Mouse (Mus musculus): ENCODE data around the gene Pip4k2a.

Gene Pip4k2a

DNA sequence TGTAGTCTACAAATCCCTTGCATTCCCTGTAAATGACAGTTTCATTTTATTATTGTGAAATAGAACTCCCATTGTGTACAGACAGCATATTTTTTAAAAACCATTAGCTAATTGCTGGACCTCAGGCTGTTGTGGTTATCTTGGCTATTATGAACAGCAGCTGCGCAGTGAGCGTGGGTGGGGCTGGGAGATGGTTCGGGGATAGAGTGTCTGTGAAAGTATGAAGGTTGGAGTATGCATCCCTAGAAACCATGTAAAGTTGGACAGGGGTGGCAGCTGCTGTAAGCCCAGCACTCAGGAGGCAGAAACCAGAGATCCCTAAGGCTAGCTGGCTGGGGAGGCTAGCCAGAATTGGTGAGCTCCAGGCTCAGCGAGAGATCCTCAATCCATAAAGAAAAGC, 158.4 kb downstream of the Pip4k2a start:
- DNase-seq (ENCODE audit: low spot score in 2 of 2), result no peak

DNA sequence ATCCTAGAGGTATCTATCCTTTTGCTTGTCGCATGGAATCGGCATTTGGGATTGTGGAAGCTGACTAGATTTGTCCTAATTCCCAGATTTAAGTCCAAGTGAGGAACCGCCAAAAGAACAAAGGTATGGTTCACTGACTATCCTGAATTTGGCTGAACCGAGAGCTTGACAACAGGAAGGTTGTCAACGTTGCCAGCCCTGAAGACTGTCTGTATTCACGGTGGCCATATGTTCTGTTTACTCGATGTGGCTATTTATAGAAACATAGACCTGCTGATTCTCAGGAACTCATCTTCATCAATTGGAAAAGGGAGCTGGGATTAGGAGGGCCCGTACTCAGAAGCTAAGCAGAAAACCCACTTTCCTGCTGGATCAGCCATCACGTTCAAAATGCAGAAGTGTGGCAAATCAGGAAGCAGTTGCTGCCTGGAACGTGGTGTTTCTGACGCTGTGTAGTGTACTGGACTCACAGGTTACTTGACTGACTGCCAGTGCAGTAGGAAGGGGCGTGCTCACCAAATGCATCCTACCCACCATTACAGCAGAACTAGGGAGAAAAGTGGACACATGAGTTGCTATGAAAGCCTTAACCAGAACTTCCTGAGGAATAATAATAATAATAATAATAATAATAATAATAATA, 162.5 kb downstream of the Pip4k2a start:
- no peak for DNase-seq (ENCODE audit: low spot score in 2 of 2)

DNA sequence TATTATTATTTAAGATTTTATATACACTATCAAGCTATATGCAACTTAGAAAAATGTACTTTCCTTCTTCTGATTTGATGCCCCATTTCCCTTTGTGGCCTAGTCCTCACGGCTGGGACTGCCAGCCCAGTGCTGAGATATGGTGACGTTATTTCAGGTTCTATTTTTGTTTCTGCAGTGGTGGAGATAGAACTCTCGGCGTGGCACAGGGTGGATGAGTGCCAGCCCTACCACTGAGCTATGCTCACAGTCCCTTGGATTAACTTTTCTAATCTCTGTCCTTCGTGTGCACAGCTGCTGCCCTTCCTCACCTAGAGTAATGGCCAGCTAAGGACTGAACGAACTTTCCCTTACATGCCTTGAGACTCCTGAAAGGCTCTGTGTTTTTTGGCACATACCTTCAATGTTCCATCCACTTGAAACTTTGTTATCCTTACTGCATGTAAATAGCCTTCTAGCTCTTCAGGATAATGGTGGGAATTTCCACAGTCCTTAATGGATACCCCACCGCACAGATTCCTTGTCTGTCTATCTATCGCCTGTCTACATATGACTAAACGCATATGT, 164.8 kb downstream of the Pip4k2a start:
- DNase-seq (ENCODE audit: low spot score in 2 of 2), result no peak

DNA sequence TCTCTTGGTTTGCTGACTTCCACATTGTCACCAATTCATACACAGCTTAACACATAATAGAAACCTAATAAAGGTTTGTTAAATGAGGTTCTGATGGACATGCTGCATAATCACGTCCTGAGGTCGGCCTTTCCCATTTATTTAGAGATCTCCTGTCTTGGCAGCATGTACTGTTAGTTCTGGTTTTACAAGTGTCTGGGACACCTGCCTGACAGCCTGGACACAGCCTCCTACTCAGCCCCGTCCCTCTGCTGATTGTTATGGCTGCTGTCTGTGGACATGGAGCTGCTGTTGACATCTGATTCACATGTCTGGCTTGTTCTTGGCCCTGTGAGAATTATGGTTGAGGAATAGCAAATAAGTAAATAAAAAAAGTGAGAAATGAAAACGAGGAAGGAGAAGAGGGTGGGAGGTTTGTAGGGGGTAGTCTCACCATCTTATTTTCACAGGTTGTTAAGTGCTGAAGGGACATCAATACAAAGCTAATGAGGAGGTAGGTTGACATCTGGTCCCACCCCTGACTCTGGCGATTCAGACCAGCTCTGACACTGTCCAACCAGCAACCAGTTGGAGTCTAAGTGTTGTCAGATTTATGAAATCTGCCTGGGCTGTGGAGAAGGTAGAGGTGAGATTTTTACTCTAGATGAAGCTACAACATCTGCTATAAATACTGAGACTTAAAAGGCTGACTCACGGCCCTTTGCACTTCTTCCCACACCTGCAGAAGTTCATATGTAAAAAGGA, 166.7 kb downstream of the Pip4k2a start:
- DNase-seq (ENCODE audit: low spot score in 2 of 2), result no peak

DNA sequence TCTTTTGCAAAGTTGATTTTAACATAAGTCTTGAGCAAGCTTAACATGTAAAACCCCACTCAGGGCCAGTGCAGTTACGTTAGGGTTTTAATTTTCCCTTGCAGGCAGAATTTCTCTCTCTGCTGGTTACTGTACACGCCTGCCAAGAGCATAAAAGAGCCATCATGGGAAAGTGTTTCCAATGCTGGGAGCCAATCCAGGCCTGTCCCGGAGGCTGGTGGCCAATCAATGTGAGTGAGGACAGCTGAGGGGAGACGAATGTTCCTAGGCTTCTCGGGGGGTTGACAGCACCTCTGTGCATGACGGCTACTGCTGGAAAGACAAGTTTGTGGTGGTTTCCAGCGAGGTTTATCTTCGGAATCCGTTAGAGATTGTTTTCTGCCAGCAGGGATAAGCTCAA, 175.2 kb downstream of the Pip4k2a start:
- no peak for DNase-seq (ENCODE audit: low spot score in 2 of 2)

DNA sequence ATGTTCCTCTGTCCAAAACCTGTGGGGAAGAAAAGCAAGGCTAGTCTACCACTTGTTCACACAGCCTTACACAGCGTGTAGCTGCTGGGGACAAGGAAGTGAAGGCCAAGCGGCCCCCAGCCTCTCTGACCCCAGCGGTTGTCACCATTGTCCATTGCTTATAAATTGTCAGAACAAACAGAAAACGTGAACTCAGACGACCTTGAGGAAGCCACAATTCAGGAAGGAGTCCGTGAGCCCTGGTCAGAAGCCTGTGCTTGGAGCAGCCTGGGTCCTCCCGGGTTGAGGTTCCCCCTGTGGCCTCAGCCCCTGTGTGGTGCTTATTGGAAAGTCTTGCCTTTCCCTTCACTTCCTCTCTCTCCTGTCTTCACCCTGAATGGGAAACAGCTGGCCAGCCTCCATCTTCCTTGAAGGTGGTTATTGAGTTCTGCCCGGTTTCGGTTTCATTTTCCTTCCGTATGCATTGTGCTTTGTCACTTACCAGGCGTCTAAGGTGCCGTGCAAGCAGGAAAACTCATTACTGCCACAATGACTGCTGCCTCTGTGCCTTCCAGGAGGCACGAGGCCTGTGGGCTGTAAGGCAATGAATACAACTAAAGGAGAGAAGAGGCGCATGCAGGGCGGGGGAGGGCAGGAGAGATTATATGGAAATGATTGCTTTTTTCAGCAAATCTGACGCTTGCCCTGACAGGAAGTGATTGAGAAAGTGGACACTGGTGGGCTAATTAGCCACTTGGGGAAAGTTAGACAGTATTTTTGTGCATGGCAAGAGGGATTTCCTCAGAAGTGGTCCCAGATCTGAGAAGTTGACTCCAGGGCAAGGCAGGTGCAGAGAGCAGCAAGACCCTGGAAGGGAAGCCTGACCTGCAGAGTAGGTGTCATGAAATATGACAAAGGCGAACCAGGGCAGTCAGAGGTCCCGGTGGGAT, 176.2 kb downstream of the Pip4k2a start:
- peak; percentile 40 to 60 for DNase-seq (ENCODE audit: low spot score in 2 of 2)

DNA sequence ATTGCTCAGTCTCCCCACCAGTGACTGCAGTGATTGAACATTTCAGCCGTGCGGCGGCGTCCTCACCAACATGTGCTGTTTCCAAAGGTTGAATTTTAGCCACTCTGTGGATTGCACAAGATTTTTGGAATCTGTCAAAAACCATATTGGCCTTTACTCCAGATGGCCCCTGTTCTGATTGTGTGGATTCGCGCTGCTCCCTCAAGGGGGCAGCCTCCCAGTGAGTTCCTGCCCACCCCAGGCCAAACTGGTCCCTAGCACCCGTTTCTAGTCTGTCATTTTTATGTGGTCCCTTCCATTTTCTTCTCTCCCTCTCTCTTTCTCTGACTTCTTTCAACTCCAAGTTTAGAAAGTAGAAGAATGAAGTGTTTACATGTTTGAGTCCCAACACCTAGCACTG, 178.4 kb downstream of the Pip4k2a start:
- no peak for DNase-seq (ENCODE audit: low spot score in 2 of 2)

DNA sequence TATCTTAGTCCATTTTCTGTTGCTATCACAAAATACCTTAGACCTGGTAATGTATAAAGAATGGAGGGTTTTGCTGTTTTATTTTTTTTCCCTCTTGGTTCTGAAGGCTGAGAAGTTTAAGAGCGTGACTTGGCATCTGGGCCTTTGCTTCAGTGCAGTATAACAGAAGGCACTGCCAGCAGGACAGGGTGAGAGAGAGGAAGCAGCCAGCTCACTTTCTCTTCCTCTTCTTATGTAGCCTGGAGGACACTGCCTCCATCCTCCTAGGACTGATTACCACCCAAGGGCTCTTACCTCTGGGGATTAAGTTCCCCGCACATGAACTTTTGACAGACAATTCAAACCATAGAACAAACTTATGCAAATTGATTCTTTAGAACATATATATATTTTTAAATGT, 181.9 kb downstream of the Pip4k2a start:
- DNase-seq (ENCODE audit: low spot score in 2 of 2), result no peak

DNA sequence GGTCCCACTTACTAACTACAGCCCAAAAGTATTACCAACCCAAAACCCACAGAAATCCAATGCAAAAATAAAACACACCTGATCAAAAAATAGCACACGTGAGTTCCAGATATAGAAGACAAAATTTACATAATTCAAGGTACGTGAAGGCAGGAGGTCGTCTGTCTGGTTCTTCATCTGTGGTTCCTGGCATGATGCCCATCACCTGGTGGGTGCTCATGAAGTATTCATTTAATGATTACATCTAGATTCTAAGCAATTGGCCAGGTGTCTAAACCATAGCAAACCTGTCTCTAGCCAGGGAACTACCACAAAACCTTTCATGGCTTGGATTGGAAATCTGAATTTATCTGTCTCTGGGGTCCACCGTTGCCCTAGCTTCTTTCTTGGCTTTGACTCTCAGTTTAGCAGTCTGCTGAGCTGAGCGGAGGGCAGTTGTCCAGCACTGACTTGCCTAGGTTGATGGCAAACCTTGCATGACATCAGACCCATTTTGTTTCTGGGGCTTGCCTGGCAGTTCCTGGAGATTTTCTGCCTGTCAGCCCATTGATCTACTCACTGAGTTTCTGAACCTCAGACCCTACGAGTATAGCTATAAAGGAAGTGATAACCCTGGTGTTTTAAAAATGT, 182.5 kb downstream of the Pip4k2a start:
- no peak for DNase-seq (ENCODE audit: low spot score in 2 of 2)

DNA sequence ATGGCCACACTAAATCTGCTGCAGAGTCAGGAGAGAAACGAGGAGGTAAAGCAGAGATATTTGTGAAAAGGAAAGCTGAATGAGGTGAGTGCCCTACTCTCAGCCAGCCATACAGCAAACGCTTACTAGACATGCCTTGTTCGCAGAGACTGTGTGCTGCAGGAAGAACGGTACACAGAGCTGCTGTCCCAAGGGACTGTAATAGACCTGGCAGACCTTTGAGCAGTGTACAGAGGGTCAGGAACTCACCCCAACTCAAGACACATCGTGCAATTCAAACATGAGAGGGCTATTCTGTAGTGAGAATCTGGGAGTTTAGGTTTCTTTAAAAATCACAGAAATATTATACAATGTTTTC, 183.5 kb downstream of the Pip4k2a start:
- DNase-seq (ENCODE audit: low spot score in 2 of 2), result no peak

DNA sequence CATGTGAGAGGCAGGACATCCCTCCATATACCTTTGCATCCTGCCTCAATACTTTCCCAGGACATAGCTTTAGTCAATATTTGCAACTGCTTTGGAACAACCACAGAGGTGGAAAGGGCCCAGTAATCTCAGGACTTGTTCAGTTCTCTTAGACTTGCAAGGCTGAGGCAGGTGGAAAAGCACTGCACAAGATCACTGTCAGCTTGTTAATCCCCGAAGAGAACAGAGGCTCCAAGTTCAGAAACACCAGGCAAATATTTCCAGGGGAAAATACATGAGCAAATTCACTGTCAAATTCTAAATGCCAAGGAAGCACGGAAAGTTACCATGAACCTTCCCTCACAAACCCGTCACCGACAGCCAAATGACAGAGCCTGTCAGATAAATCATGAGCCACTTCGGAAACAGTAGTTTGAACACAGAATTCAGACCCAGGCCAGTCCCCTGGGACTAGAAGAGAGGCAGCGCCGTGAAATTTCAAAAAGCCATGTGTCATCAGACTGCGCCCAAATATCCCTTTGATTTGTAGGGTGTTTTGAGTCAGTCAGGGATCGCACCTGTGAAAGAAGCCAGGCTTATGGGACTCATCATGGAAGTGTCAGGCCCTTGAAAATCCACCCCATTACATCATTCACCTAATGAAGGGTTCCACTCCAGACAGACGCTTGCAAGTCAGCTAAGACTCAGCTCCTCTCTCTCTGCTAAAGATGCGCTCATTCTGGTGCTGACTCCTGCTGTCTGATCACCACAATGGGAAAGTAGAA, 184.1 kb downstream of the Pip4k2a start:
- DNase-seq (ENCODE audit: low spot score in 2 of 2), result no peak

DNA sequence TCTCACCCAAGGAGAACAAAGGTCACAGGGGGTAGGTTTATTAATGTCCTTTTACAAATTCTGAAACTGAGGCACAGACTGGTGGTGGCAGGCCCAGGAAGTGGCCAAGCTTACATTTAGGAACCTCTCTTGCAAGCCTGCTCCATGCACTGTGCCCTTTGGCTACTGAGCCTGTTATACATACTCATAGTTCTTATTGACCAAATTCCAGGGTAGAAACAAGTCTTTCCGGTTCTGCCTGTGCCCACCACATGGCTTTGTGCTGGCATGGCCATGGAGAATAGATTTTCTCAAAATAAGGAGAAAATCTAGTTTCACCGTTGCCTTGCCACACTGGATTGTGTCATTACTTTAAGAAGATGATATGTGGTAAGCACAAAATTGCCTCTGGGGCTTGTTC, 190.0 kb downstream of the Pip4k2a start:
- DNase-seq (ENCODE audit: low spot score in 2 of 2), result no peak

DNA sequence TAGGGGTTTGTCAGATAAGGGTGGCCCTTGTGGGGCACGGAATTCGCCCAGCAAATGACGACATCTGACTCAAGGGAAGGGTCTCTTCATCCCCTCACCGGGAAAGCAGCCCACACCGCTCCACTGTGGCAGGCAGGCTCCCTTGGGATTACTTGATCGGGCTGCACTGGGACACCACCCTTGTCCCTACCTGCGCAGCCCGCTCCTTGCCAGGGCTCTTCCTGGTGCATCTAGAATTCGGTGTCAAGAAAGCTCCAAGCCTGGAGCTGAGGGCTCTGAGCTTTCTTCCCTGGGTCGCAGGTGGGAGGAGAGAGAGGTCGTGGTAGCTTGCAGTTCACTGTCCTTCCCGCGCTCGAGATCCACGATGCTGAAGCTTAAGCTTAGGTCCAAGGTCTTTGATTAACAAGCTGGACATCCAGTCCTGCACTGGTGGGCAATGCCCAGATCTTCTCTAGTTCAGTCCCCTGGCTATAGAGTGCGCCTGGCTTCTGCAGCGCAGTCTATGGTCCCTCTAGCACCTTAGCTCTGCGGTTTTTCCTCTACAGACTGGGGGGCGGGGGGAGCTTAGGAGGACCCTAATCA, 196.6 kb downstream of the Pip4k2a start:
- DNase-seq (ENCODE audit: low spot score in 2 of 2), result no peak

DNA sequence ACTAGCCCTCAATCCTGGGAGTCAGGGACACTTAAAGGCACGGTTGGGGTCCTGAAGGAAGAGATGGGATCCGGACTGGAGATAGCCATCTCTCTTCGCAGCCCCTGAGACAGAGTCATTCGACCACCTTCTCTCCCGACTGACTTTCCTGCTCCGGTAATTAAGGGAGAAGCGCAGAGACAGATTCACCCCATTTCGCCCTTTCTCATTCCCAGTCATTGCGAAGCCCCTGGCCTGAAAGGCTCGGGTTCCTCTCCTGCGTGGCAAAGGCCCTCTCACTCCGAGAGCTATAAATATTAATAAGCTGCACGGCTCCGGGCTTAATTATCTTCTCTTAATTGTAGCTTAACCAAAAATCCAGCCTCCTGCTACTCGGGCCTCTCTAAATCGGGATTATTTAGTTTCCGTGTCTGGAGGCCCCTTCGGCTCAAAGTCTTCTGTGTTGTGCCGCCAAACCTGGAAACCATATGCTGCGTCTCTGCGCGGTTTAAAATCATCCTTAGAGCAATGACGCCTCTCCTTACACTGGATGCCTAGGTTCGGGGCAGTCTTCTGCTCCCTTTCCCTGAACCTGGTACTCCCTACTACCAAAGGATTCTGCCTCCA, 197.2 kb downstream of the Pip4k2a start:
- DNase-seq (ENCODE audit: low spot score in 2 of 2), result no peak

DNA sequence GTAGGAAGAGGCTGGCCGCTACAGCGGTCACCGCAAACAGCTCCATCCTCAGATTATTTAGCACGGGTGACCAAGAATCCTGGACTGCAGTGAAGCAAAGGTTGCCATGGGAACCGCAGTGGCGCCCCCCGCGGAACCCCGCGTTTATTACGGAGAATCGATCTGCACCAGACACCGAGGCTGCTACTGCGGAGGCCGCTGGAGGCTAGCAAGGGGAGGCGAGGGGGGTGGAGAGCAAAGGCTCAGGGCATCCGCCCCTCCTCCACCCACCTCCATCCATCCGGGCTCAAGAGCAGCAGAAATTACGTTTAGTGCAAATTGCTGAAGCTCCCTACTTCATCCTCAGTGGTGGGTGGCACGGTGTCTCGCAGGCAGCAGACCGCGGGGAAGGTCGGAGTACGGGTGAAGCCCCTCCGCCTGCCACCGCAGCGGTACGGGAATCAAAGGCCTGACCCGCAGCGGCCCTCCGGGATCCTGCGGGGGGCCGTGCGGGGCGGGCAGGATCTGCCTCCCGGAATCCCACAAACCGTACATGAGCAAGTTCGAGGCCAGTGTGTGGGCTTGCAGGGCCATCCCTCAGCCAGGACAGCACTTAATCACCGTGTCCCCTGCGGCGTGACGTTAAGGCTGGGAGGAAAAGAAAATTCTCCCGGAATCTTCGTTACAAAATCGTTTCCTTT, 197.8 kb downstream of the Pip4k2a start:
- peak in 1 of 2 experiments; percentile 26 for DNase-seq (ENCODE audit: low spot score in 2 of 2)

DNA sequence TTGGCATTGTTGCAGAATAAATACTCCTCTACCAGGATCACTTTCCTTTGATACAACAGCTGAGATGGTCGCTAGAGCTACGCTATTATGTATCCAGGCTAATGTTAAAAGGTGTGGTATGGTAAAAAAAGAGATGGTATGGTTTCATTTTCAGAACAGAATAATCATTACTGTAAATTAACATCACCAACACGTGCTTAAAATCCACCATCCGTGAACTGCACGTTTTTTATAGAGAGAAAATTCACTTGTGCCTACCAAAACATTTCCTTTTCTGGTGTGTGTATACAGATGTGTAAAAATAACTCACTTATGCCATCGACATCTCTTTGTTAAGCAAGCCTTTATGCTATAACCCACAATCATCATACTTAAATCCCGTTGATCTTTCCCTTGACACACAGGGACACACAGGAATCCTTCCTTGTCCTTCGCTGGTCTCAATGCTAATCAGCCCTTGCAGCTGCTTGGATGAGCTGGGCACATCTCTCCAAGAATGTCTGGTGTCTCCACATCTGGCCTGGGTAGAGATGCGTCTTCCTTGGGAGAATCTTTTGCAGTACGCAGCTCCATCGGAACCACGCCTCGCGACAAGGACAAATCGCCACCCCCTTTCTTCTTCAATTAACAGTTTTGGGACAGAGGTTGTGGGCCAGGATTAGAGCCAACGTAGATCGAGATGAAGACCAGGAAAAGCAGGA, 198.5 kb downstream of the Pip4k2a start:
- no peak for DNase-seq (ENCODE audit: low spot score in 2 of 2)

DNA sequence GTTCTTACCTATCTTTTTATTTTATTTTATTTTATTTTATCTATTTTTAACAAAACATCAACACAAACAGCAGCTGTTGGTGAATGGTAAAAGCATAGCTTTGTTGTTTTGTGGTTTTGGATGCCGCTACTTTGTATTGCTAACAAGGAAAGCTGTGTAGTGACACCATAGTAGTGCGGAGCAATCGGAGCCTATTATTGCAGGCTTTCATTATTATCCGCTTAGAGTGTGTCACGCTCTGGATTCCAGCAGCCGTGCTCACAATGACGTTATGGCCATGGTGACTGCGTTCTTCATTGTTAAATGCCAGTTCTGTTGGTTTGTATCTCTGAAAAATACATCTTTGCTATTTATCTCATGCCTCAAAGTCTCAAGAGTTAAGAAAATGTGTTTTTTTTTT, 200.2 kb downstream of the Pip4k2a start:
- no peak for DNase-seq (ENCODE audit: low spot score in 2 of 2)

DNA sequence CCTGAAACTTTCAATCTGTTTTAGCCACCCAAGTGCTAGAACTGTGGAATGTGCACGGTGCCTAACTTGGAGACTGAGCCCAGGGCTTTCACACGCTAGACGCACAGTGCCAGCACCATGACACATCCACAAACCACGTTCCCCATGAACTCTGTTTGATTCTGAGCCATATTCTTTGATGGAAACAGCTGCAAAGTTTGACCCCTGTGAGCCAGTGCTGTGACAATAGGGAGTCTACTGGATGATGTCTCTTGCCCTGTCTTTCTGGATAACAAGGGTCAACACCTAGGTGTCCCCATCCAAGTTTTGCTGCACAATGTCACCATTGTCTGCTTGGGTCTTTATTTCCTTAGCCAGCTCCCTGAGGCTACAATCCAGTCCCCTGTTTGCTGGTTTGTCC, 203.7 kb downstream of the Pip4k2a start:
- no peak for DNase-seq (ENCODE audit: low spot score in 2 of 2)

Data from thymus, postnatal 10 days (tissue).